Mouse (Mus musculus): ENCODE measurements at regions not wholly inside any gene's neighbourhood (a gene's known extent, or its start where the extent isn't known, plus 50 kb on each side); places are given as distances from the start of the nearest gene placed in this dataset.

DNA sequence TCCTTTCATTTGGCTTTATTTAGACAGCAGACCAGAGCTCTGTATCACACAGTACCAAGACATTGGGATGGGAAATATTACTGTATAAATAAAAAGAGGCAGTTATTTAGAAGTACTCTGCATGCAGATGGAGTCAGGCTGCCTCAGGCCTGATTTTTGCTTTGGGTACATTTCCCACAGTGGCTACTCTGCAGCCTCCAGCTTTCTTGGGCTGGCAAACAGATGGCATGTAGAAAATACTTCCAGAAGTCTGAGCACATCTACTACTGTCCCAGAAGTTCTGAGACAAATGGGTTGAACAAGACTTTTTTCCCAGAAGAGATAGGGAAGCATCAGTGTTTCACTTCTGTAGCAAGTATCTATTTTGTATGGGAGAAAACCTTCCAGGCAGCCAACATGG is 229.8 kb upstream of the Far2 start:
- DNase-seq (ENCODE audit: low spot score in 2 of 2) = no peak

DNA sequence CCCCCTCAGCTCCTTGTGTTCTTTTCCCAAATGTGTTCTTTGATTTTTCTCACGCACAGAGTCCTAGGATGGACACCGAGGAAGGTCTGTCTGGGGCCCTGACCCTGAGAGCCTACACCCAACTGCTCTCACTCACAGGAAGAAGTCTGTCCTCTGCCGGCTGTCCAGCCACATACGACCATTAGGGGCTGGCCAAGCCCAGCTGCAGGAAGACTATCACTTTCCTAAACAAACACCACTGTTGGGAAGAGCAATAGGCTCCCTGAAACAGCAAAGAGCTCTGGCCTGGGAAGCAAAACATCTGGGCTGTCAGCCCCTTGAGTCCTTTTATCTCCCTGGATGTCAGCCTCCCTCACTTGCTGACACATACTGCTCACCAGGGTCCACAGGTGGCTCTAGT is 224.8 kb upstream of the Far2 start:
- no peak for DNase-seq (ENCODE audit: low spot score in 2 of 2)

DNA sequence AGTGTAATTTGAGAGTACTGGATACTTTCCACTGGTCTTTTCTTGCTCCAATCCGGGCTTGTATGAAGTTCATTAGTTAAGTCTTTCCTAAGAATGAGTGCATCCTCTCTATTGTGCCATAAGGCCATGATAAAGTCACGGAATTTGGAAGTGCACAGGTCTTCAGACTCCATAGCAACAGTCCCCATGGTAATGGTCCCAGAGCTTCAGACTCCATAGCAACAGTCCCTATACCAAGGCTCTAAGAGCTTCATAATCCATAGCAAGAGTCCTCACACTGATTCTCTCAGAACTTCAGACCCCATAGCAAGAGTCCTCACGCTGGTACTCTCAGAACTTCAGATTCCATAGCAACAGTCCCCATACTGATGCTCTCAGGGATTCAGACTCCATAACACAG is 214.5 kb upstream of the Far2 start:
- DNase-seq (ENCODE audit: low spot score in 2 of 2) = no peak

DNA sequence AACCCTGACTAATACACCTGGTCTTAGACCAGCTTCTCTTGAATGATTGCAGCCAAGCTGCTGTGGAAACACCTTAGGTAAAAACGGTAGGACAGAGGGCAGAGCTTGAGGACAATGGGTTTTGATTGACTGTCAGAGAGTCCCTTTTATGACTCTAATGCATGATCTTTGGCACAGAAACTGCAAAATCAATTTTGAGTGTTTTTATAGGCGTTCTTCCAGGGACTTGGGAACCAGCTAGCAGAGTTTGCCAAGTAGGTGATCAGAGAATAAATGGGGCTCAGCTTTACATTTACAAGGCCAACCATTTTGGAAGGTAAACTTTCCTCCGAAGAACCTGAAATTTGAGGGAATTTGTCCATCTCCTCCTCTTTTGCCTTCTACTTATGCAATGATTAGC is 213.6 kb upstream of the Far2 start:
- DNase-seq (ENCODE audit: low spot score in 2 of 2) = no peak

DNA sequence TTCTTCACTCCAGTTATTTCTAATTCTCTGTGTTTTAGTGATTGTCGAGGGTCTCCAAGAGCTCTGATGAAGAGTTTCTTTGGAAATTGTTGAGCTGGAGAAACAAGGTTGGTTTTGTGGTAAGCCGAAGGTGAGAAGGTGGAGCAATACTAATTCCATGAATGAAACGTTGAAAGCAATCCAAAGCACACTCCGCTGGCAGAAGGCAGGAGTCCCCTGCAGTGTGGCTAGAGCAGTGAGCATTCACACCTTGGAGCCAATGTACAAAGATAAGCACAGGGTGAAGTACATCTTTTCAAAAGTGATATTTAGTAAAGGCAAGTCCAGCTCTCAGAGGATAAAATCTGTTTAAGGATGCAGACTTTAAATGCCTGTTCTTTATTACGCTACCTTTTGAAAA is 208.2 kb upstream of the Far2 start:
- no peak for DNase-seq (ENCODE audit: low spot score in 2 of 2)

DNA sequence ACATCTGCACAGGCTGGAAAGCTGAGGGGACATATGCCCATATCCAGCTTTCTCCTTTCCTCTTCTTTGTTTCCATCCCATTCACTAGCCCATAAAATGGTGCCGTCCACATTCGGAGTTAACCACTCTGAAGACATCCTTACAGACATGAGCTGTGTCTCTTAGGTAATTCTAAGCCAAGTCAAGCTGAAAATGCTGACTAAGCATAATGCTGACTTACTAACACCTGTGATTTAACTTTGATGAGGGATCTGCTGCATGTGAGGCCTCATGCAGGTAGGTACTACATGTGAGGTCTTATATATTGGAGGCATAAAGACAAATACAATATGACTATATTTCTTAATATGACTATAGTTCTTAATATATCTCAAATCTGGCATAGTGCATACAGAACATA is 197.1 kb upstream of the Far2 start:
- DNase-seq (ENCODE audit: low spot score in 2 of 2) = no peak

DNA sequence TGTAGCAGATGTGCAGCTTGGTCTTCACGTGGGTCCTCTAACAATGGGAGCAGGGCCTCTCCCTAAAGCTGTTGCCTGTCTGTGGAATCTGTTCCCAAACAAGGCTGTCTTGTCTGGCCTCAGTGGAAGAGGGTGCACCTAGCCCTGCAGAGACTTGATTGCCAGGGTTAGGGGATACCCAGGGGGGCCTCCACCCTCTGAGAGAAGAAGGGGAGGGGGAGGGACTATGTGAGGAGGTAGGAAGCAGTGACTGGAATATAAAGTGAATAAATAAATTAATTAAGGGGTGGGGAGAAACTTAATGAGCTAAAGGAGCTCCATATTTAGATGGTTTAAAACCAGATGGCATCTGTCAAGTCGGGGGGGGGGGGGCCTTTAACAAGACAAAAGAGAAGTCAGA is 185.9 kb upstream of the Far2 start:
- DNase-seq (ENCODE audit: low spot score in 2 of 2) = no peak

DNA sequence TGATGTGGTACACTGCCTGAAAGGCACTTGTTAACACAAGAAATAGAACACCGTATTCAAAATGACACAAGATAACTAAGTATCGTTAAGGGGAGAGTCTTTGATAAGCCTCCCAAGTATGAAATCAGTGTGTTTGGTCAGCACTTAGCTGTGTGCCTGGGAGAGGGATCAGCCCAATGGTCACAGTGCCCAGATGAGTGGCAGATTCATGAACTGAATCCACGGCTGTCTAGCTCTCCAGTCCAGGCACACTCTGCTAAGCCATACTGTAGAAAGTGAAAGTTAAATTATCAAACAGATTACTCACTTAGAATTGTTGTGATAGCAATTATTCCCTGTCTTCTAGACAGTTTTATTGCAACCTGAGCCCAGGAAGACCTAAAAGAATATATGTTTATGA is 176.0 kb upstream of the Far2 start:
- no peak for DNase-seq (ENCODE audit: low spot score in 2 of 2)

DNA sequence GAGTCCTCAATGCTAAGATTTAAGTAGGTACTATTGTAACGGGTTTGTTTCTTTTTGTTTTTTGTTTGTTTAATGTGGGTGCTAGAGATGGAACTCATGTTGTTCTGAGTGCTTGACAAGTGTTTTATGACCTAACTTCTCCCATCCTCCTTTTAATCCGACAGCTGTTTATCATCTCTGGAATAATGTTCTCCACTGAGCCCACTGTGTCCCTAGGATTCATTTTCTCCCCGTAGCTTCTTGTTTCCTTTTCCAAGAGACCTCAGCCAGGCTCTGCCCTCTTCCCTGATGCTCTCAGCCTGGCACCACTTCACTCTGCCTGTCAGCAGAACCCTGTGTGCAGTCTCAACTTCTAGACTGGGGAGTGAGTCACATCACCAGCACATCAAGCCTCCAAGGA is 173.9 kb upstream of the Far2 start:
- no peak for DNase-seq (ENCODE audit: low spot score in 2 of 2)

DNA sequence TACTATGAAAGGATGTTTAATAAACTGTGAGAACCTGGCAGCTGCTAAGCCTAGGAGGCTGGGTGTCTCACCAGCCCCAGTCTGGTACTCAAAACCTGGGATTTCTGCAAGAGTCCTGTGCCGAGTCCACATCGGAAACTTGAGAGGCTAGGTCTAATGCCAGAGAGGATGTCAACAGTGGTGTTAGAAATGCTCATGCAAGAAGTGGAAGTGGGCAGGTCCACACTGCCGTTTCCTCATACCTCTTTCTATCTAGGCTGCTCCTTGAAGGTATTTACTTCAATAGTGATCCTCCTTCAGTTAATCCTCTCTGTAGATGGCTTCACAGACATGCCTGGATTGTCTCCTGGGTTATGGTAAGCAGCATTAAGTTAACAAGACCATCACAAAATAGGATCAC is 168.6 kb upstream of the Far2 start:
- DNase-seq (ENCODE audit: low spot score in 2 of 2) = no peak

DNA sequence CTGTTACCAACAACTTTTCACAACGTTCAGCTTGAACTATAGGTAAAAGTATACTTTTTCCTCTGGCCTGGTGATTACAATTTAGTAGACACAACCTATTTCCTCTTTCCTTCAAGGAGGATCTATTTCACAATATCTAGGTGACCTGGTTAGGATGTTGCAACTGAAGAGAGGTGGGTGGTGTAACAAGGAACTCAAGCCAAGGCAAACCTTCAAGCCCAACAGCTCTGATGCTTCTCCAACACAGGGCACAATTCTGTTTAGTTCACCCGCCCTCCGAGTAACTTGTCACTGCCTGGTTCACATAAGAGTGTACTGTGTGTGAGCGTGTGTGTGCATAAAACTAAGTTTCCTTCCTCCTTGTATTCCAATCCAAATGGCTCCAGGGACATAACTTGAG is 161.2 kb upstream of the Far2 start:
- DNase-seq (ENCODE audit: low spot score in 2 of 2) = no peak

DNA sequence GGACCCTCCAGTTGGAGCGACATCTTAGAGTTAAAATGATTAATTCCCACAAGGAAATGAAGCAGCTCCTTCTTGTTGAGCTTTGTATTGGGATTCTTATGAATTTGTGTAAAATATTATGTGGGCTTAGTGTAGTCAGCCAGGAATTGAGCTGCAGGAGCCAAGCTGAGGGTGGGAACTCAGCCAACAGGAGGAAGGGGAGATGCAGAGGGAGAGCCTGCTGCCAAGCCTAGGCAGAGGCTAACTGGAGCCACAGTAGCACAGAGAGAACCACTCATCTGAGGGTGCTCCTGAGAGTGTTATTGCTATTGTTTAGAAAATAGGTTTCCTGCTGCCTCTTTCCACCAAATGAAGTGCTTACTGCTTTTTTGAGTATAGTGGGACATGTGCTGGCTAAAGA is 127.4 kb upstream of the Far2 start:
- peak; percentile 26 to 57 for DNase-seq (ENCODE audit: low spot score in 2 of 2)

DNA sequence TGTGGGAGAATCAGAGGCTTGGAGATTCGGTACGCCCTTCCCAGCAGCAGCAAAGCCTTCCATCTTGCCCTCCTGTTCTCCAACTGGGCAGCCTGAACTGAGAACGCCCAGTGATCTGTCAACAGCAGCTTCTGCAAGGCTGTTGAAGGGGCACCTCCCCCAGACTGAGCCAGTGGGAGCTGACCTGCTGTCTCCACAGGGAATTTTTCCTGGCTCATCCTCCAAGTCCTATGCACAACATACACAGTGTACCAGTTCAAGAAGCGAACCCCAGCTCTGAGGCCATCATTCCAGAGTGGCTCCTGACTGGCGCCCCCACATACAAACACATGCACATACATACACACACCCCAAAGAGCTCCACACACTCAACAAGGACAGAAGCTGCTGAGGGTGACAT is 126.0 kb upstream of the Far2 start:
- no peak for DNase-seq (ENCODE audit: low spot score in 2 of 2)

DNA sequence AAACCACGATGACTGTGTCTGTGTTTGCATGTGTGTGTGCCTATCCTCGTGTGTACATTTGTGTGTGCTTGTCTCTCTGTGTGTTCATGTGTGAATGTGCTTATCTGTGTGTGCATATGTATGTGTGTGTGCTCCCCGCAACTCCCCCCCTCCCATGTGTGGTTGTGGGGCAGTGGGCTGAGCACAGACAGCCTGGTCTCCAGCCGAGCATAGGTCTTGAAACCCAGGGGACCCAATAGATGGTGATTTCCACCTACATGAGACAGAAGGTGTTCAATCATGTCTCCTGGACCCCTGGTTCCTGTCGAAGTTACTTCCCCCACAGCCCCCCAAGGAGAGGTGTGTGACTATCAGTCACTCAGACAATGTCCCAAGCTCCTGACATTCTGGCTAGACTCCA is 124.6 kb upstream of the Far2 start:
- DNase-seq (ENCODE audit: low spot score in 2 of 2) = no peak

DNA sequence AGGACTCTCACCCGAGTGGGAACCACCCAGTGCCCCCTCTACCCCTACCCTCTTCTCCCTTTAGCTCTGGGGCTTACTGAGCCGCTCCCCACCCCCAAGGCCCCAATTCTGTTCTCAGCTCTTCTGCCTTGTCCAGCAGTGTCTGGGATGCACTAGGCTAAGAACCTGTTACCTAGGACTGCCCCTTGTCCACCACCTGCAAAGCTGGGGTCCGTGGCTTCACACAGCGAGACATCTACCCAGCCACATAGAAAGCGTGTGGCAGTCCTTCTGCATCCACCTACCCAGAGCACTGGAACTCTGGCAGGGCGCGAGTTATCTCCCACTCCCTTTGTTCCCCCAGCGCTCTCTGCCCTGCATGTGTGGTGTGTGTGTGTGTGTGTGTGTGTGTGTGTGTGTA is 123.8 kb upstream of the Far2 start:
- no peak for DNase-seq (ENCODE audit: low spot score in 2 of 2)

DNA sequence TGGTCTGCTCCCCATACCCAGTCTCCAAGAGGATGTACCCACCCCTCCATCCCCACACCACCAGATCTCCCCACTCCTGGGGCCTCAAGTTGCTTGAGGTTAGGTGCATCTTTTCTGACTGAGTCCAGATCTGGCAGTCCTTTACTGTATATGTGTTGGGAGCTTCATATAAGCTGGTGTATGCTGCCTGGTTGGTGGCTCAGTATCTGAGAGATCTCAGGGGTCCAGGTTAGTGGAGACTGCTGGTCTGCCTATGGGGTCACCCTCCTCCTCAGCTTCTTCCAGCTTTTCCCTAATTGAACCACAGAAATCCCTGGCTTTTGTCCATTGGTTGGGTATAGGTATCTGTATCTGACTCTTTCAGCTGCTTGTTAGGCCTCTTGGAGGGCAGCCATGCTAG is 118.1 kb upstream of the Far2 start:
- no peak for DNase-seq (ENCODE audit: low spot score in 2 of 2)

DNA sequence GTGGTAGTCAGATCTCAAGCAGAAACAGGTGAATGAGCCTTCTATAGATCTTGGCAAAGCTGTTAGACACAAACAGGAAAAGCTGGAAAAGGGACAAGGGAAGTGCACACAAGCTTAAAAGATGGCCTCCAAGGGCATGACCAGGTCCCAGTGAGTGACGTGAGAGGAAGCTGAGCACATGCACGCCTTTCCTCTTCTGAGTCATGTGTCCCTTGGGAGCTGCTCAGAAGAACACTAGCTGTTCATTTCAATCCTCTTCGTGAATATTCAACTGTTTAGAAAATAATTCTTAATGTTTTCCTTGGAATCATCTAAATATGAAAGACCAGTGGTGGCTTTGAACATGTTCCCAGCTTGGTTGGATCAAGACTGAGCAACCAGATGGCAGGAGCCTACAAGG is 103.0 kb upstream of the Far2 start:
- DNase-seq (ENCODE audit: low spot score in 2 of 2) = no peak

DNA sequence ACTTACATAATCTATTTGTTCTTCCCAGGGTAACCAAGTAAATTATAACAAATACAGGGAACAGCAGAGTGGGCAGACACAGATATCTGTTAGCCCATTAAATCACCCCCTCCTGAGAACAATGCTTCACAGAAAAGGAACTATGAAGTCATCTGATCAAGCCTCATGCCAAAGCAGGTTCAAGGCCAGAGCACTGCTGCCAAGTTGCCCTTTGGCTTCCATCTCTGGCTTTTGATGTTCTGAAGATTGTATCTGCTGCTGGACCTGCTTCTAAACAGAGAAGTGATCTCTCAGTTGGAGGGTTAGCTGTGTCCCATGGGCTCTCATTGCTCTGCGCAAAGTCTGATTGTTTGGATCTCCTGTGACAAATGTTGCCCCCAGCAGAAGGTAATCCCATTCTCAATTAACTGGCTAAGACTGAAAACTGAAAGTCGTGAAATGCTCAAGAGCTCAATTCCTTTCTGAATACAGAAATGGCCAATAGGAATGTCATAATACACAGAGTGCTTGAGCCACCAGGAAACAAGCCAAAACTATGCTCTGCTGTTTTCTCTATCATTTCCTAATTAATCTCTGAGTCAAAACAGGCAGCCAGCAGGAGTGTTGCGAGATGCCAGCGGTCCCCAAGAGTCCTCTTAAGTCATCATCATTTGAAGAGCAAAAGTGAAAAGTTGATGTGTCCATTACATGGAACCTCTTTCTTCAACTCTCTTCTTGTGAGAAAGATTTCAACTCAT is 102.0 kb upstream of the Far2 start:
- no peak for DNase-seq (ENCODE audit: low spot score in 2 of 2)

DNA sequence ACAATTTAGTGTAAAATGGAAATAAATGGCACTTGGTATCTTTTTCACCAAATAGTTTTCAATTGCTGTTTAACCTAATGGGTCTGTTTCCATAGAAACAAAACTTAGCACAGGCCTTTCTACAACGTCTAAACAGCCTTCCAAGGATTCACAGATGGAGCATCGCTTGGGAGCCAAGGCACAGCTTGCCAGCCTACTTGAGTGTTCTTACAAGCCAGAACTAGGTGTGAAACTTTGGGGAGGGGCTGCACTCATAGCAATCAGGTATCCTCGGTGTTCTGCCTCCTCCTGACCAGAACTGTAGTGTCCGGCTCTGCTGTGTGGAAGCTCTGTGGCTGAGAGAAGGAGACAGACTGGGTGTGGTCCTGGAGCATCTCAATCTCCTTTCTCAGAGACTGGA is 99.1 kb upstream of the Far2 start:
- peak; percentile 31 to 59 for DNase-seq (ENCODE audit: low spot score in 2 of 2)

DNA sequence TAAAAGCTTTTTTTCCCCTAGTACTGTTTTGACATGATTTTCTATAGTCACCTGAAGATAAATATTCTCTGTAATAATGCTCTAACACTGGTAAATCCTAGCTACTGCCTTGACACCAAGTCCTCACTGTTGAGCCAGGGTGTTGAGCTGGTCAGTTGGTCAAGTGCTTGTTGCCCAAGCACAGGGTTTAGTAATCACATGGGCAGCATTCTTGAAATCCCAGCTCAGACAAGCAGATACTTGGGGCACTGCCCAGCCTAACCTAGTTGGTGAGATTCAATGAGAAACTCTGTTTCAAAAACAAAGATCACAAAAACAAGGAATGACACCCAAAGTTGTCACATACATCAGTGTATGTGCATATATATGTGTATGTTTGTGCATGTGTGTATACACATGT is 95.4 kb upstream of the Far2 start:
- no peak for DNase-seq (ENCODE audit: low spot score in 2 of 2)

DNA sequence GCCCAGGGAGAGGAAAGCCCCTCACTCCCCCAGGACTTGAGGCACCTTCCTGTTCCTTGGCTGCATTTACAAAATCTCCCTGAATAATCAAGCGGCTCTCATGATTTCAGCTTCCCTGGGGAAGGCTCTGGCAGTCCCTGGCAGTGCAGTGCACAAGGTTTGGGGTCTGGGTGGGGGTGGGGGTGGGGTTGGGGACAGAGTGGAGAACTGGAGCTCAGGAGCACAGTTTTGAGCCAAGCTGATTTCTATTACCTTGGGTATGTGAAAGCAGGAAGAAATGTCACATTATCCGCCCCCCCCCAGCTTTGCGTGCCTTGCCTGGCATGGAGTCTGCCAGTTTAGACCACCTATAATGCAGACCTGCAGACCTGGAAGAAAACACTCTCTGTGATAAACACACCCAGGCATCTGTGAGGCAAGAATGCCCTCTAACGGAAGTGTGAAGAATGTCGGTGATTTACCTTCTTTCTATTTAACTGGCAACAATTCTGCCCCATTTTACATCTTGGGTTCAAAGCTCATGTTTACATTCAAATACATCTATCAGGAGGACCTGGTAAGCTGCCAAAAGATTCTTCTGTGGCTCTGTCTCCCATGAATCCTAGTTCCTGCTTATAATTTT is 93.9 kb upstream of the Far2 start:
- DNase-seq (ENCODE audit: low spot score in 2 of 2) = peak in 1 of 2 experiments; percentile 25

DNA sequence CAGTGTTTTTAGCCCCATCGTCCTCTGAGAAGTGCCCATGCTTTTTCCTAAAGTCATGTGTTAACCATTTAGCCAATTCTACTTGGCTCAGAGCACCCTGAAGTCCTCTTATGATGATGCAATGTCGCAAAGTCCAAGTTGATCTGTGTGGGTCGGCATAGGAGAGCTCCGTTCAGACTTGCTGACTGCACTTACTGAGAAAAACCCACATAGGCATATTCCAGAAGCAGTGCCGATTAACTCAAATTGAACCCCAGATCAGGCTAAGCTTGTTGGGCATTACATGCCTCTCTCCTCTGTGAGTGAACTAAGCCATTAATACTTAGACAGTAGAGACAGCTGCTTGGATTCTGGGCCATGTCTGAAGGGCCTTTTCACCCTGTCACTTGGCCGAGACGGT is 93.3 kb upstream of the Far2 start:
- no peak for DNase-seq (ENCODE audit: low spot score in 2 of 2)

DNA sequence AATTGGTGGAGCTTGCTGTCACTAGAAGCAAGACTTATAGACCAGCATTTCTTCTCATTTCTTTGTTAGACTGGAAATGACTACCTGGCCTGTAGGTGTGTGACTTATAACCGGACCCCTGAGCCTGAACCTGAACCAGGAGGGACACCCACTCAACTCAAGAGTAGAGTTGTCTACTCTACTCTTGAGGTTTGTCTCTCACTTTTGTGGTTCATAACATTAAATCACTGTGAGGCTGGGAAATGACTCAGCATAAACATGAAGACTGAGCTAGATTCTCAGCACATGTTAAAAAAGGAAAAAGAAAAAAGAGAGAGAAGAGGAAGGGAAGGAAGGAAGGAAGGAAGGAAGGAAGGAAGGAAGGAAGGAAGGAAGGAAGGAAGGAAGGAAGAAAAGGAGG is 92.8 kb upstream of the Far2 start:
- DNase-seq (ENCODE audit: low spot score in 2 of 2) = no peak
